Mouse (Mus musculus): ENCODE measurements around the gene Cyth1.

Cyth1 gene

GRCm38 (mm10) chr11:118156480-118157060 lies 91.8 kb downstream of the Cyth1 start:
- no peak for DNase-seq (ENCODE audit: low read depth, low spot score)

DNA sequence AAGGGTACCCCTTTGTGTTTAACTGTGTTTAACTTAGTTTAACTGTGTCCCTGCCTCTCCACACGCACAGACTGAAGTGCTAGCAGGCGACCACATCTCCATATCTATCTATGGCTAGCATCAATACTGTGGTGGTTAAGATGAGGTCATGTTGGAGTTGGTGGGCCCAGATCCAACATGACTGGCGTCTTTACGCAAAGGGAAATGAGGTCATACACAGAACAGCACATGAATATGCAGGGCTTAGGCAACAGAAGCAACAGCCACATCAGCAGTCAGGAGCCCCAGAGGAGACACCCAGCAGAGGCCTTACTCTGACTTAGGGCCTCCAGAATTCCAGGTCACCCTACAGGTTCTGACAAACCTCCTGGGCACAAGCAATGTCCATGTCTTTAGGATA lies 95.4 kb downstream of the Cyth1 start:
- DNase-seq (ENCODE audit: low read depth, low spot score) = no peak

GRCm38 (mm10) chr11:118151423-118152180 lies 96.8 kb downstream of the Cyth1 start:
- no peak for DNase-seq (ENCODE audit: low read depth, low spot score)

- no peak for DNase-seq (ENCODE audit: low read depth, low spot score)
These were observed 98.2 kb downstream of the Cyth1 start for GRCm38 (mm10) chr11:118150115-118150701.

- DNase-seq (ENCODE audit: low read depth, low spot score) = no peak
These were observed 100.3 kb downstream of the Cyth1 start for GRCm38 (mm10) chr11:118147877-118148637.

DNA sequence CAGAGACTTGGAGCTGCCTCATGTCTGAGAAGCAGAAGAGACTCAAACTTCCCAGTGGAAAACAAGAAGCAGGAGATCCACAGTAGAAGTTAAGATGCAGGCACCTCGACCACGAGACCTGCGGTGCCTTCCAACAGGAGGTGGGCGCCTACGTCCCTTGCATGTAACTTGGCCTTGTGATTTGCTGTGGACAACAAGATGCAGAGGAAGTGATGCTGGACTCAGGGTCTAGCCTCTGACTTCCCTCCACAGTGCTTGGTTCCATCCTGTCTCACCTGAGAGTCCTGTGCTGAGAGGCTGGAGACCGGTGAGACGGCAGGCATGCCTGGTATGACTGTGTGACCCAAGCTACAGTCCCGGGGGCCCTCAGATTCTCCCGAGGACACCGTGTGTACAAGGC lies 101.9 kb downstream of the Cyth1 start:
- DNase-seq (ENCODE audit: low read depth, low spot score) = no peak

DNA sequence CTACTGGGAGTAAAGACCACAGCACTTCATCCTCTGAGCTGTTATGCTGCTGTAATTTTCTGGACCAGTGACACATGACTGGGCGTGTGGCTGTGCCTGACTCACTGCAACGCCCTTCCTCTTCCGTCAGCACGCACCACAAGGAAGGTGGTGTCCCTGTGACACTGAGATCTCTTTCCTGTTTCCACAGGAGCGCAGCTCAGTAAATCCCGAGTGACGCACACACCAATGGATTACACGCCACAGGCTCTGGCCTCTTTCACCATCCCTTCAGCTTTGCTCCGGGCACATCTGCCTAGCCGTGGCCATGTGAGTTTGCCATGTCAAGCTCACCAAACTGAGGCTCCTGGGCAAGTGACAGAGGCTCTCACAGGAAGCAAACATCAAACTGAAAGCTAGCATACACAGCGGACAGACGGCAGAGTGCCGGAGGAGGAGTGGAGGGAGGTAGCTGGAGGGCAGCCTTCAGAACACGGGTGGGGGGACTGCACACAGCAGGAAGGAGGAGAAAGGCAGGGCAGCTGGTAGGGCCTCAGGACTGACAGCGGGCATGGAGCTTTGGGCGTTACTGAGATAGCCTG lies 102.5 kb downstream of the Cyth1 start:
- no peak for DNase-seq (ENCODE audit: low read depth, low spot score)

GRCm38 (mm10) chr11:118145092-118145491 lies 103.3 kb downstream of the Cyth1 start:
- DNase-seq (ENCODE audit: low read depth, low spot score) = no peak

- no peak for DNase-seq (ENCODE audit: low read depth, low spot score)
These were observed 104.7 kb downstream of the Cyth1 start for GRCm38 (mm10) chr11:118143731-118144130.

DNA sequence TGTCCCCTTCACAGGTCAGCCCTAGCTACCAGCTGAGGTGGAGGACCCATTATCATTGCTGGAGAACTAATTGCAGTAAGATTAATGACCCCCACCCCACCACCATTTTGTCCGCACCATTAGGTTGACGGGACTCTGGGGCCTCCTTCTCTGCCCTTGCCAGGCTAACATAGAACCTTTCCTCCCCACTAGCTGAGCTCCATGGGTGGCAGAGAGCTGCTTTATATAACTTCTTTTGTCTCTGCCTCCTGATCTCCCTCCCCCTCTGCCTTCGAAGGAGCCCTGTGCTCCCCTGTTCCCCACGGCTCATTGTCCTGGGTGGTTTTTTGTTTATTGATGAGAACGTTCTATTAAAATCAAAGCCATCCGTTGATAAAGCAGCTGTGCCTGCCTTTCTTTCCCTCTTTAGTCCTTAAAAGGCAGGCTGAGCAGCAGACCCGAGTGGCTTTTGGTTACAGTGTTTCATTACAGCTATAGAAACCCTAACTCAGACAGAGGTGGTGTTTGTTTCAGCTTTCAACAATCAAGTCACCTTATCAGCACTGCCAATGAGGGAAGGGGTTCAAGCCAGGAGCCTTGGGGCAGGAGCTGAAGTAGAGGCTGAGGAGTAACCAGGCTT lies 105.7 kb downstream of the Cyth1 start:
- DNase-seq (ENCODE audit: low read depth, low spot score) = no peak

DNA sequence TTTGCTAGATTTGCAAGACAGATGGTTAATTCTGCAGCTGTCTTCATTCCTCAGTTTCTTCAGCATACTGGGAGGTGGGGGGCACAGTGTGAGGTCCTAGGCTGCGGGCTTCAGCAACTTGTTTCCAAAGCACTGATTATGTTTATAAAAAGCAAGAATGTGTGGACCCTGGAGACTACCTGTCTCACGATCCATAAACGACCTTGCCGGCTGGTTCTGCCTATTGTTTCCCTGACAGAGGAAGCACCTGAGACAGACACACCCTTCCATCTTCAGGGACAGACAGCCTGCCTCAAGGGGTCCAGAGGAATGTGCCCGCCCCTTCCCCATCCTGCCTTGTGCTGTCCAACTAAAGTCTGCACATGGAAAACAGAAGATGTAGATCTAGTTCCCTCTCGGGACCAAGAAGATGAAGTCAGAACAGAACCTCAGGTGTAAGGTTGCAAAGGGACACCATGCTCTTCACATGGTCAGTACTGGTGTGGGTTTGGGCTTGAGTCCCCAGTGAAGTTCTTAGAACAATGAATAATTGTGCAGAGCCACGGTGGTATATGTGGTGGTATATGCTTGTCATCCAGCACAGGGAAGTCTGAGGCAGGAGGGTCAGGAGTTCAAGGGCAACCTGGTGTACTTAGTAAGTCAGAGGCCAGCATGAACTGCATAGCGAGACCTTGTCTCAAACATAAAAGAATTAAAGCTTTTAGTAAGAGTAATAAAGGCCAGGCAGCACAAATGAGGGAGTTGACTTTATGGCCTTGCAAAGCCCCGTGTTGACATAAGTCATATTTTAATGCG lies 107.4 kb downstream of the Cyth1 start:
- no peak for DNase-seq (ENCODE audit: low read depth, low spot score)

GRCm38 (mm10) chr11:118138347-118138746 lies 110.0 kb downstream of the Cyth1 start:
- DNase-seq (ENCODE audit: low read depth, low spot score) = no peak

DNA sequence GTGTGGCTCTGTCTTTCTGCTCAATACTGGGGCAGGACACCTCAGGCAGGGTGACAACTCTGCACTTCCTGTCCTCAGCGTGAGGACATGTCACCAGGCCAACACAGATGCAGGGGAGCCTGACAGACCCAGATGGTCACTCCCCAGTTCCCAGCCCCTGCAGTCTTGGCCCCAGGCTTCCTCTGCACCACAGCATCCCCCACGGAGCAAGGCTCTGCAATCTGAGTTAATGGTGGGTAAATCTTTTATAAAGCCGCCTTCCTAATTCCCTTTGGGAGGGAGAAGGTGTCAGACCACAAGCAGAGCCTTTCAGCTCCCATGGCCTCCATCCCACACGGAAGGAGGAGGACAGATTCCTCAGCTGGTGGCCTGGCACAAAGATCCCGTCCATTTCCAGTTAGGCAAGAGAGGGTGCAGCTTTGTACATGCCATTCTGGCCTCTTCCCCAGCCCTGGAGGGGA lies 112.2 kb downstream of the Cyth1 start:
- no peak for DNase-seq (ENCODE audit: low read depth, low spot score)

- DNase-seq (ENCODE audit: low read depth, low spot score) = no peak
These were observed 113.1 kb downstream of the Cyth1 start for GRCm38 (mm10) chr11:118135271-118135670.

DNA sequence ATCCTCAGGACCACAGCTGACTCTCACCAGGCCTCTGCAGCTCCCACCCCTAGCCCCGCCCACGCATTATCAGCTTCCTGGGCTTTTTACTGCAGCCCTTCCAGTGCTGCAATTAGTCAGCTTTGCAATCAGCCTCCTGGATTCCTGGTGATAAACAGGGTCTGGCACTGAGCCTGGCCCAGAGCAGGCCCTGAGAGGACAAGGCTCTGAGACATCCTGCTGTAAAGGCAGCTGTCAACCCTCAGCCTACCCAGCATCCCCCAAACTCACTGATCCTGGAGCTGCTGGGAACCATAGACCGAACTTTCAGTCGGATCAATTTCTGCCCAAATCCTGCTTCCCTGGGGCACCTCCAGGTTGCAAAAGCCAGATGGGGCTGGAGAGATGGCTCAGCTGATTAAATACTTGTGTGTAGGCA lies 114.6 kb downstream of the Cyth1 start:
- DNase-seq (ENCODE audit: low read depth, low spot score) = no peak

DNA sequence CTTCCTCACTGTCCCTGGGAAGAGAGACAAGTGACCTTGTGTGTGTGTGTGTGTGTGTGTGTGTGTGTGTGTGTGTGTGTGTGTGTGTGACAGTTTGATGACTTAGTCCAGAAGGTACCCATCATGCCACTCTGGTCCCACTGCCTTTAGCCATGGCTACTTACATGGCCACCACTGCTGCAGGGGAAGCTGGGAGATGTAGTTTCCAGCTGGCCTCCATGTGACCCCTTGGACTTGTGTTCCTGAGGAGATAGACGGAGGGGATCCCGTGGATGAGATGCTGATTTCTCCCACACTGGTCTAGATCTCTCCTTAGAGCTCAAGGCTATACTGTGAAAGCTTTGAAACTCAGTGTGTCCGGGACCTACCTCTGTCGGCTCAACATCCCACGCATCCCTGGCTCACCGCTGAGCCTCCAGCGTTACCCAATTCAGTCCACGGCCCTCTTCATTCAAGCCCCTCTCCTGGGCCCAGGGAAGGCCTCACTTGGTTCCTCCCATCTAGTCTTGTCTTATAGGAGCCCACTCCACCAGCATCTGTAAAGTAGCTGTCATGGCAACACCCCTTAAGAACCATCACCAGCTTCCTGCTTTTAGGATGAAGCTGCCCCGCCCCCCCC lies 115.2 kb downstream of the Cyth1 start:
- no peak for DNase-seq (ENCODE audit: low read depth, low spot score)

DNA sequence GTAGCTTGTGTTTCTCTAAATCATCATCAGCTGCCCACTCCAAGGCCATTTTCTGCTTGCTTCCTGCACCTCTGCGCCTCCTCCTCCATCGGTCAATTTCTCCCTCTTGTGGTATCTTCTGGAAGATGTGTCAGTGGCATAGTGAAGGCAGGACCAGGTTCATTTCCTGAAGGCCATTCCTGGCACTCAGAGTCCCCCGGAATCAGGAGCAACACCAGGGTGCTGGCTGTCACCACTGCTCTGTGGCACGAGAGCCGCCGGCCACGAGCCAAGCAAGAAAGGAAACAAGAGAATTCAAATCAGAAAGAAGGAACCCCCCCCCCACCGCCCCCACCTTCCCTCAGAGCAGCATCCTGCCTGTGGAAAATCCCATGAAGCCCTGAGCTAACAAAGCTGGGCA lies 116.3 kb downstream of the Cyth1 start:
- no peak for DNase-seq (ENCODE audit: low read depth, low spot score)

DNA sequence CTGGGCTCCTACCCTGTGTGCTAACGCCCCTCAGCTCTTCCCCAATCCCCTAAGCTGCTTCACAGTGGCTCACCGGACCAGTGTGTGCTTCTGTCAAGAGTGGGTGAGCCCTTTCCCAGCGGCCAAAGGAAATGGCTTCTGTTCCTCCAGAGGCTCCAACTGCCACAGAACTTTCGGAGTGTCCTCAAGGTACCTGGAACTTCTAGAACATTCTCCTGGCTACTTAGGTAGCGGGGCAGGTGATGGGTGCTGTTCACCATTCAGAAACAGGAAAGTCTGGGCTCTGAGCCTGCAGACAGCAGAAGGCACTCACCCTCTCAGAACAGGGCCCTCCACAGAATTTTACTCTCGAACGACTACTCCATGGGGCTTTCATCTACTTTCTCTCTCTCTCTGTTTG lies 117.9 kb downstream of the Cyth1 start, which contains the start of gene Dnah17:
Dnah17 (minus strand) TSS at position 101 of the 400 bp plus-strand sequence.
- no peak for DNase-seq (ENCODE audit: low read depth, low spot score)

- no peak for DNase-seq (ENCODE audit: low read depth, low spot score)
These were observed 118.6 kb downstream of the Cyth1 start for GRCm38 (mm10) chr11:118129812-118130211.

DNA sequence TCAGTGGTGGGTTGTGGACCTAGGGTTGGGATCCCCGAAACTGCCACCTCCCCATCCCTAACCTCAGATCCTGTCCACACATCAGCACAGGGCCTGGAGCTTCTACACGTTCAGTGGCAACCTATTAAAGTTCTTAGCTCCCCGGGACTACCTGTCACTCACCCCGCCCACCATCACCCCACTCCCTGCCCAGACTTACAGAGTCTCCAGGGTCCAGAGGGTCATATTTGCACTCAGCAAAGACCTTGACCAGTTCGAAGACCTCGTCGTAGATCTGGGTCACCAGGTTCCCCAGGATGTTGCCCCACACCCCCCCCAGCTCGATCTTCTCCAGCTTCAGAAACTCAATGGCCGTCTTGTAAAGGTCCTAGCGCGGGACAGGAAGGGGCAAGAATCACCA lies 126.8 kb downstream of the Cyth1 start:
- DNase-seq (ENCODE audit: low read depth, low spot score) = no peak

All from retina, adult 2 months (tissue).